Mouse (Mus musculus): ENCODE data around the gene Gm21173. TPM values are rescaled to one million over a fixed set of nuclear protein-coding genes. Genes with fewer than 3 reads are reported as not detected.

Gene Gm21173
- not detected in 2 replicates for polyA plus RNA-seq (2012; rRNA removed)

DNA sequence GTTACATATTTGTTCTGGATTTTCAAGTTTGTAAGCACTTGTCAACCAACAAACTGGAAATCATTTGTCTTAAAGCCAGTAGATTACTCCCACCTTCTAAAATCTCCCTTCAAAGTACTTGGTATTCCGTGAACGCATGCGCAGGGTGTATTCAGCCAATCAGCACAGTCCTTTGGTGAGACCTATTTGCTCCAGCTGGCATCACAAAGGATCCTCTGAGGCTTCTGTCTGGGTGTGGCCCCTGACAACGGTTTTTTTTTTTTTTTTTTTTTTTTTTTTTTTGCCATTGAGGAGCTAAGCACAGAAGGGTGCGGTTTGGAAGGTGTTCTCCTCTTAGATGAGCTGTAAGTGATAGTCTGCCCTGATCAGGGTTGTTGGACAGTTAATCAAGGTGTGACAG is at the start of gene Gm21173:
TSS of gene Gm21173 (plus strand) at position 301 of the 400 bp plus-strand sequence.

All from stomach, adult 2 months (tissue).